Mouse (Mus musculus) testis, adult 2 months (tissue): ENCODE data around the gene Des.

Experiments
- CTCF ChIP-seq: fragments of 200-500 bp; IDR thresholded peaks from 2 replicates; pipeline ENCODE4 v1.5.1; 2012; ENCODE audit warnings: low read depth, mild to moderate bottlenecking, inconsistent platforms, low read length, moderate library complexity; ENCODE audit not compliant: control insufficient read depth, insufficient read depth, insufficient replicate concordance
- POLR2A ChIP-seq: fragments of 200-500 bp; IDR thresholded peaks from 2 replicates; pipeline ENCODE4 v1.6.1; 2012; ENCODE audit warnings: low read depth, mild to moderate bottlenecking, inconsistent platforms, low read length, moderate library complexity; ENCODE audit not compliant: control insufficient read depth

DNA sequence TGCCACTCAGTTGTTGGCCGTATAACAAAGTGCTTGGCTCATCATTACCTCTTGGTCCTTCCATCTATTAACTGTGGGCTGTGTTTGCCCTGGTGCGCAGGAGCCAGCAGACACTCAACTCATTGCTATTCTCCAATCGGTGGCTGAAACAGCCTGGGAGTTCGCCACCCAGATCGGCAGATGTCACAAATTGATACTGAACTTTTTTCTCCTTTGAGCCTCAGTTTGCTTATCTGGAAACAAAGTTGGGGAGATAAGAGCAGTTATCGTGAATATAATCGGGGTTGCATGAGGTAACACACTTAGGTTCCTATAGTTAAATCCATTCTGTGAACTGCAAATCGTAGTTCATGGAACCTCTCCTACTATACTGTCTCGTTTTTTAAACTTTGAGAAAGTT lies 23.0 kb upstream of the Des start:
- TF ChIP-seq CTCF (no peak), POLR2A (no peak)
